Mouse (Mus musculus): ENCODE measurements around the gene Lzts3. TPM values are rescaled to one million over a fixed set of nuclear protein-coding genes. Genes with fewer than 3 reads are reported as not detected.
A peak's percentile ranks its signal among the peaks of the same experiment; 100 is the strongest.

Lzts3 gene
- polyA plus RNA-seq (2015; fragmentation: Nextera tagmentation; extraction: Ambion mirVana), result 3.9 and 4.7 TPM in 2 replicates

DNA sequence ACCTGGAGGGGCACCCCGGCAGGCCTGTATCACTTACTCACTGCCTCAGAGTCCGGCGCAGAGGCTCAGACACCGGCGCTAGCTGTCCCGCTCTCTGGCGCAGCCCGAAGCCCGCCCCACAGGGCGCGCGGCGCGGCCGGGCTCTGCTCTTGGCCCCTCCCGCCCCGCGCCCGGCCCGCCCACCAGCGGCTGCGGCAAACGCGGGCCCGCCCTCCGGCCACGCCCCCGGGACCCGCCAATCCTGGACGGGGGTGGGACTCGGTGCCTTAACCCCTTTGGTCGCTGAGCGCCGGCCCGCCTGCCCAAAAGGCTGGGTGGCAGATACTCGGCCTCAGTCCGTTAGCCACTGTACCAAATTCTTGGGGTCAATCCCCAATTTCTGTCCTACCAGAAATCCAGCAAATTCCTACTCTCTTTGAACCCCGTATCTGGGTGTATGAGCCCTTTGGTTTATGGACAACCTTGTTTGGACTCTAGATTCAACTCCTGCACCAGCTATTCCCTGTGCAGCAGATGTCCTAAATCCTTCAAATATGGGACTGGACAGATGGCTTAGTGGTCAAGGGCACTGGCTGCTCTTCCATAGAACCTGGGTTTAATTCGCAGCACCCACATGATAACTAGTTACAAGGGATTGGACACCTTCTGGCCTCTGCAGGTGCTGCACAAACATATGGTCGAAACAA lies at the start of gene Lzts3:
Gene Lzts3 (minus strand): TSS at position 120 of the 686 bp plus-strand sequence.
- ATAC-seq (ENCODE audit: low FRiP score, low read depth), result peak; percentile 96
- peaks cover 16% of the 10 kb centered on the region for H3K4me1 ChIP-seq
- H3K9ac ChIP-seq, result peak within 1 kb of the TSS; percentile 75
- no peaks in the 10 kb centered on the region for H3K36me3 ChIP-seq
- WGBS, result 3% methylated on average over 38 of the region's 40 CpGs
- 0 out of 2 replicates have a peak within 1 kb of the TSS, but pooled peaks have one; percentile 22 for H3K27ac ChIP-seq
- H3K9me3 ChIP-seq, result no peaks in the 10 kb centered on the region
- H3K4me3 ChIP-seq, result peak within 1 kb of the TSS; percentile 67
- peak within 1 kb of the TSS; percentile 94 for H3K4me2 ChIP-seq (replicated peaks)
- peaks cover 36% of the 10 kb centered on the region for H3K27me3 ChIP-seq

DNA sequence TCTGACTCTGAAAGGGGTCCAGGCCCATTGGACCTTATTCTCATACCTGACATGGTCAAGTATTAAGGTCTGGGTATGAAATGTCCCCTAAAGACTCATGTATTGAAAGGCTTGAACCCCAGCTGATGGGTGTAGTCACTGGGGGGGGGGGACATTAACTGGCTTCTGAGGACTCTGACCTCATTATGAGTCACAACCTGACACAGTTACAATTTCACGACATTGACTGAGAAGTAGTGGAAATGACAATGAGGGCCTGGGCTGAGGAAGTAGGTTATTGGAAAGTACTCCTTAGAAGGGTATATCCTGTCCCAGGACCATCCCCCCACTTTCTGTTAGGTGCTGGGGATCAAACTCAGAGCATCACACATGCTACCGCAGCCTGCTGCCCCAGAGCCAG lies 46.4 kb upstream of the Lzts3 start:
- Histone ChIP-seq H3K36me3 (peaks cover 22% of the 10 kb centered on the region), H3K4me1 (no peaks in the 10 kb centered on the region), H3K4me3 (no peak overlapping the region), H3K9me3 (no peaks in the 10 kb centered on the region), H3K27ac (no peak overlapping the region), H3K9ac (no peak overlapping the region), H3K4me2 (replicated peaks) (no peak overlapping the region), H3K27me3 (no peaks in the 10 kb centered on the region)
- 81% methylated on average over 2 of the region's 2 CpGs for WGBS
- no peak for ATAC-seq (ENCODE audit: low FRiP score, low read depth)

DNA sequence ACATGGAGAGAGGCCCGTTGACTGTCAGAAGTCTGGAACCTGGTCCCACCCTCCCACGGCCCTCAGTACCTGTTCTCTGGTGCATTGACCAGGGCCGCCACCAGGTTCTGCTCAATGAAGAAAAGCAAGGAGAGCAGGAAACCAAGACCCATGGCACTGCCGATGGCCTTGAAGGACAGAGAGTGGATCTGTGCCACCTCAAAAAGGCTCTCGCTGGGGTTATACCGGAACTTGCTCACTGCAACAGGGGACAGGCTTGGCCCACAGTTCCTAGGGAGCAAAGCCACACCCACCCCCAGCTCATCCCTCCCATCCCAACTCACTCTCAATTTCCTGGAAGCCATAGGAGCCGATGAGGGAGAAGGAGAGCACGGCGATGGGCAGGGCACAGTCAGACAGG lies 42.8 kb upstream of the Lzts3 start:
- H3K27me3 ChIP-seq, result no peaks in the 10 kb centered on the region
- H3K36me3 ChIP-seq, result peaks cover 55% of the 10 kb centered on the region
- 90% methylated on average over 9 of the region's 9 CpGs for WGBS

DNA sequence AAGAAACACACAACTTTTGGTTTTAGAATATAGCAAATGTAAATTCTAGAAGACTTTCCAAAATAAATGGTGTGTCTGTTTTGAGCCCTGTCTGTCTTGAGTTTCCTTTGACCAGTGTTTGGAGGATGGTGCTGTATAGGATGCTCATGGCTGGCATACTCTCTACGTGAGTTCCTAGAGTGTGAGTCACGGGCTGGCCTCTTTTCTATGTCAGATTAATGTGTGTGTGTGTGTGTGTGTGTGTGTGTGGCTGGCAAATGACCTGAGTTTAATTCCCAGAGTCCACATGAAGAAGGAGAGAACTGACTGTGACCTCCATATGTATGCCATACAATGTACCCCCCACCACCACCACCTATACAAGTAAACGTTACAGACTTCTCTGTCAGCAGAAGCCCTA lies 38.9 kb upstream of the Lzts3 start:
- WGBS, result 86% methylated on average over 3 of the region's 3 CpGs
- Histone ChIP-seq H3K9ac (no peak overlapping the region), H3K4me3 (no peak overlapping the region), H3K36me3 (peaks cover 94% of the 10 kb centered on the region), H3K27me3 (no peaks in the 10 kb centered on the region), H3K4me2 (replicated peaks) (no peak overlapping the region), H3K4me1 (no peaks in the 10 kb centered on the region), H3K9me3 (no peaks in the 10 kb centered on the region), H3K27ac (no peak overlapping the region)
- no peak for ATAC-seq (ENCODE audit: low FRiP score, low read depth)

More for the DNA sequence above, 42.8 kb upstream of the Lzts3 start:
- H3K4me3 ChIP-seq, result no peak overlapping the region
- no peaks in the 10 kb centered on the region for H3K4me1 ChIP-seq
- H3K4me2 ChIP-seq (replicated peaks), result no peak overlapping the region
- H3K9ac ChIP-seq, result no peak overlapping the region
- H3K27ac ChIP-seq, result no peak overlapping the region
- no peaks in the 10 kb centered on the region for H3K9me3 ChIP-seq
- ATAC-seq (ENCODE audit: low FRiP score, low read depth), result no peak

DNA sequence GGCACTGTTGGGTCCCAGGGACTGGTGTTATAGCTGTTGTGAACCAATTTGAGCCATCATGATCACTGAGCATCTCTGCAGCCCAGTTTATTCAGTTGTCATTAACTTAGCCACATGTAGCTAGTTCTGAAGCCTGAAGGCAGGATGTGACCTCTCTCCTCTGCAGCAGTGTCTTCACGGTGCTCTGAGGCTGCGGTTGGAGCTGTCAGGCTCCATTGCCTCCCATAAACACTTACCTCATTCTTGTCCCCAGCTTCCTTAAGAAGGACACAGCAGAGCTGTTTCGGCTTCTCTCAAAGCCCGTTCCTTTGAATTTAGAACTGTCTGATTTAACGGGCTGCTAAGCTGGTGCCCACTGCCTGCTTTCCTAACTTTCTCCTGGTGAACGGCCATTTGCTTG lies 37.3 kb upstream of the Lzts3 start:
- Histone ChIP-seq H3K27me3 (no peaks in the 10 kb centered on the region), H3K4me1 (no peaks in the 10 kb centered on the region), H3K9ac (no peak overlapping the region), H3K9me3 (no peaks in the 10 kb centered on the region), H3K4me3 (no peak overlapping the region), H3K4me2 (replicated peaks) (no peak overlapping the region), H3K27ac (no peak overlapping the region), H3K36me3 (peaks cover 96% of the 10 kb centered on the region)
- ATAC-seq (ENCODE audit: low FRiP score, low read depth), result no peak
- WGBS, result 92% methylated on average over 6 of the region's 6 CpGs

DNA sequence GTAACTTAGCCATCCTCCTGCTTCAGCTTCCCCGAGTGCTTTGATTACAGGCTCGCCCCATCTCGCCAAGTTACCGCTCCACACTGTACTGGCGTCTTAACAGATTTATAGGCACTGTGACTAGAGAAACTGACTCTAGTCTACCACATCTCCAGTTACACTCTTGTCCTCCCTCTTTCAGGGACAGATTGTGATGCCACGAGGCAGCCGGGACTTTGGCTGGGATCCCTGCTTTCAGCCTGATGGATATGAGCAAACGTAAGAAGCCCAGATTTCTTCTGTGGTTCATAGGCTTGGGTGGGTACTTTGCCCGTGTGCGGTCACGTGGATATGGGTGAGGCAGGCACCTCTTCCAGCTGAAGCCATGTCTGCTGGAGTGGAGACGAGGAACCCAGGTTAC lies 36.6 kb upstream of the Lzts3 start:
- H3K9ac ChIP-seq, result no peak overlapping the region
- no peak for ATAC-seq (ENCODE audit: low FRiP score, low read depth)
- WGBS, result 94% methylated on average over 12 of the region's 12 CpGs
- H3K27me3 ChIP-seq, result no peaks in the 10 kb centered on the region
- no peaks in the 10 kb centered on the region for H3K4me1 ChIP-seq
- no peak overlapping the region for H3K4me2 ChIP-seq (replicated peaks)
- no peak overlapping the region for H3K4me3 ChIP-seq
- no peaks in the 10 kb centered on the region for H3K9me3 ChIP-seq
- H3K36me3 ChIP-seq, result peaks cover 95% of the 10 kb centered on the region
- no peak overlapping the region for H3K27ac ChIP-seq

DNA sequence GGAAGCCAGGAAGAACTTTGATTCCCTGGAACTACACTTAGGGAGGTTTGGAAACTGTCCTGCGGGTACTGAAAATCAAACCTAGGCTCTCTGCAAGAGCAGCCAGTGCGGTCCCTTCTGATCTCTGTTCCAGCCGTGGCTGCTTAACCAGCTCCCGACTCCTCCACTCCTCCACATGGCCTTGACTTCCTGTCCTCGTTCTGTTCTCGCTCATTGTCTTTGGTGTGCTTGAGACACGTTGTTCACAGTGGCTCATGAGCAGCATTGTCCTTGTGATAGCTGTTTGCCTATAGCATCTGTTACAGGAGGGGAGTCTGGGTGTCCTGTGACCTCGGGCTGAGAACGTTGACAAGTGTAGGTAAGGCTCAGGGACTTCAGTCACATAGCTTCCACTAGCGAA lies 34.6 kb upstream of the Lzts3 start:
- 84% methylated on average over 10 of the region's 10 CpGs for WGBS
- no peaks in the 10 kb centered on the region for H3K27me3 ChIP-seq
- H3K4me3 ChIP-seq, result no peak overlapping the region
- H3K4me2 ChIP-seq (replicated peaks), result no peak overlapping the region
- H3K4me1 ChIP-seq, result no peaks in the 10 kb centered on the region
- no peak for ATAC-seq (ENCODE audit: low FRiP score, low read depth)
- H3K9ac ChIP-seq, result no peak overlapping the region
- no peak overlapping the region for H3K27ac ChIP-seq
- peaks cover 94% of the 10 kb centered on the region for H3K36me3 ChIP-seq
- H3K9me3 ChIP-seq, result no peaks in the 10 kb centered on the region

DNA sequence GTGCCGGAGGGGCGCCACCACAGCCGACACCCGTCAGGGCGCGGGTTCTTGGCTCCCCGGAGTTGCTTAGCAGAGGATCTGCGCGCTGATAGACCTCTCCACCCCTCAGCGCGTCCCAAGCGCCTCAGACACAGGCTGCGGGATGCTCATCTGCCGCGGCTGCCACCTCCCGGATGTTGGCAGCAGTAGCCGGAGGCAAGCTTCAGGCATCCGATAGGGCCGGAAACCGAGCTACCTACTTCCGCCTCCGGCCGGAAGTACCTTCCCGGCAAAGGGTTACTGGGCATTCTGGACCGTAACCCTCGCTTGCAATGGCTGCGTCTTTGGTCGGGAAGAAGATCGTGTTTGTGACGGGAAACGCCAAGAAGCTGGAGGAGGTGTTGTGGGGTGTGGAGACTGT lies 25.0 kb upstream of the Lzts3 start, which contains the start of gene Itpa:
Gene Itpa (plus strand): TSS at position 52 of the 400 bp plus-strand sequence.
- Histone ChIP-seq H3K27me3 (no peaks in the 10 kb centered on the region), H3K9me3 (no peaks in the 10 kb centered on the region), H3K4me1 (peaks cover 30% of the 10 kb centered on the region), H3K27ac (peak within 1 kb of the TSS; percentile 80), H3K36me3 (peaks cover 24% of the 10 kb centered on the region), H3K4me3 (peak within 1 kb of the TSS; percentile 73), H3K4me2 (replicated peaks) (peak within 1 kb of the TSS; percentile 88), H3K9ac (peak within 1 kb of the TSS; percentile 82)
- peak; percentile 55 for ATAC-seq (ENCODE audit: low FRiP score, low read depth)
- WGBS, result under 1% methylated on average over 31 of the region's 31 CpGs

DNA sequence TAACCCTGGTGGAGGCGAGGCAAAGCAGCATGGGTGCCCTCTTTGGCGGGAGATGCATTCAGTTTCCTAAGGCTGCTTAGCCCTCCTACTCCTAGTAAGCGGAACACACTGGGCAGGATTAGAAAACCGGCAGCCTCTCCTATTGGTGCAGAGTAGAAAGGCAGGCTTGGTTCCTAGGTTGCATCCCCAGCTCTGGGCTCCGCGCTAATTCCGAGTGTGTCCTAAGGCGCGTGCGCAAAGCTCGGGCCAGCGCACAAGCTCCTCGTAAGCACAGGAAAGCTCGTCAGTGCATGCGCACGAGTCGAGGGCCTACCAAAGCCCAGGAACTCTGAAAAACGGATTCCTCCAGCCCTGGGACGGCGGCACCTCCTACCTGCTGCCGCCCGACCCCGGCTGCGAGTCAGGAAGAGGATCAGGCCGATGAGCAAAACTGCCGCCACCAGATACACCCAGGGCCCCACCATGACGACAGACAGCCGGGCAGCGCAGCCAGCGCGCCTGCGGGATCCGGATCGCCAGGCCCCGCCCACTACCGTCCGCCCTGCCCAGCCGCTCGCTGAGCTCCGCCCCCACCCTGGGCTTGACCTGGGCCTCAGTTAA lies 21.6 kb upstream of the Lzts3 start, which contains the start of gene Ddrgk1:
Gene Ddrgk1 (minus strand): TSS at position 558 of the 600 bp plus-strand sequence.
- peak within 1 kb of the TSS; percentile 50 for H3K4me3 ChIP-seq
- H3K4me2 ChIP-seq (replicated peaks), result peak within 1 kb of the TSS; percentile 77
- peak; percentile 97 for ATAC-seq (ENCODE audit: low FRiP score, low read depth)
- H3K9ac ChIP-seq, result peak within 1 kb of the TSS; percentile 75
- H3K36me3 ChIP-seq, result peaks cover 36% of the 10 kb centered on the region
- H3K27ac ChIP-seq, result peak within 1 kb of the TSS; percentile 92
- H3K4me1 ChIP-seq, result peaks cover 27% of the 10 kb centered on the region
- no peaks in the 10 kb centered on the region for H3K9me3 ChIP-seq
- WGBS, result under 1% methylated on average over 40 of the region's 40 CpGs
- no peaks in the 10 kb centered on the region for H3K27me3 ChIP-seq

DNA sequence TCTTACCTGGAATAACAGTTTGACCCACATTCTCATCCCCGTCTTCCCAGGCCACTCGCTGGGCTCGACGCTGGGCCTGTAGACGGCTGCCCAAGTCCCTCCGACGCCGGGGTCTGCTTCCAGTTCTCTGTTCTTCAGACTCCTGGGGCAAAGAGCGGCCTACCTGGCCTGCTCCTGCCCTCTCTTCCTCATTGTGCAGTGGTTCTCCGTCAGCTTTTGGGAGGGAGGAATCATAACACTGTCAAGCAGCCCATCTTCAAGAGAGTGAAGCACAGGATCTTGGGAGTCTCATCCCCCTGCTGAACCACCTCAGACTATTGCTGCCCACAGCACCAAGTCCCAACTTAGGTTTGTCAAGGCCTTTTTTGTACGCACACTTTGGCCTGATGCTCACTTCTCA lies 20.7 kb upstream of the Lzts3 start:
- WGBS, result 95% methylated on average over 11 of the region's 11 CpGs
- Histone ChIP-seq H3K4me1 (peaks cover 21% of the 10 kb centered on the region), H3K9ac (peak overlapping the region; percentile 75), H3K27me3 (no peaks in the 10 kb centered on the region), H3K9me3 (no peaks in the 10 kb centered on the region), H3K27ac (no peak overlapping the region), H3K4me2 (replicated peaks) (peak overlapping the region; percentile 77), H3K4me3 (peak overlapping the region; percentile 50), H3K36me3 (peaks cover 45% of the 10 kb centered on the region)
- no peak for ATAC-seq (ENCODE audit: low FRiP score, low read depth)

DNA sequence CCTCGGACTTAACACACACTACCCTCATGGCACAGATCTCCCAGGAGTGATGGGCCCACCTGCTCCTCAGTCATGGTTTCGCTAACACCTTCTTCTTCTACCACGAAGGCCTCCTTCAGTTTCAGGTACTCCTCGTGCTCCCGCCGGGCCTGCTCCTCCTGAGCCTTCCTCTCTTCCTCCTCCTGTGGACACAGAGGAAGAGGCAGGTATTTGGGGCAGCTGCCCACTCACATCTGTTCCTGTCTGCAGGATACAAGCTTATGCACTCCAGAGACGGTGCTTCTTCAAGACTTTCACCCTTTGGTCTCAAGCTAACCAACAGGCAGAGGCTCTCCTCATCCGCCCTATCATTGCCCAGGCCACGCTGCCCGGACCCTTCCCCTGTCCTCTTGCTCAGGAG lies 15.9 kb upstream of the Lzts3 start:
- ATAC-seq (ENCODE audit: low FRiP score, low read depth), result no peak

DNA sequence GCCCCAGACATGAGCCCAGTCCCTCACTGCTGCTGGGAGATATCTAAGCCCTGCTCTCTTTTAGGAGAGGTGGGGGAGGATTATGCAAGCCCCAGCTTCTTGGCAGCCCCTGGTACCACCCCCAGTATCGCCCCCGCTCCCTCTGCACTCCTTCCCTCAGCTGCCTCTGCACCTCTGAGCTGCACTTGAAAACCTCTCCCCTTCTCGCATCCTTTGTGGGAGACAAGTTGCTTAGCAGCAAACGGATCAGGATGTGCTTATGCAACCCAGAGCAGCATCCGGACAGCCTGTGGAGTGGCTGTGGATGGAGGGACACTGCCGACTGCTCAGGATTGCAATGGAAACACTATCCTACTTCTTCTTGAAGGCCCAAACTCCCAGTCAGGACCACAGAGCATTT lies 14.9 kb upstream of the Lzts3 start:
- no peaks in the 10 kb centered on the region; the same call in 1 of the 2 replicates for H3K4me1 ChIP-seq

More for the DNA sequence above, 15.9 kb upstream of the Lzts3 start:
- no peak overlapping the region for H3K4me2 ChIP-seq (replicated peaks)
- peaks cover 93% of the 10 kb centered on the region for H3K36me3 ChIP-seq
- H3K27ac ChIP-seq, result no peak overlapping the region
- no peak overlapping the region for H3K4me3 ChIP-seq
- H3K9ac ChIP-seq, result no peak overlapping the region
- 94% methylated on average over 10 of the region's 10 CpGs for WGBS
- peaks cover 9% of the 10 kb centered on the region for H3K4me1 ChIP-seq
- H3K27me3 ChIP-seq, result no peaks in the 10 kb centered on the region
- no peaks in the 10 kb centered on the region for H3K9me3 ChIP-seq

More for the DNA sequence above, 14.9 kb upstream of the Lzts3 start:
- peaks cover 98% of the 10 kb centered on the region for H3K36me3 ChIP-seq
- H3K9ac ChIP-seq, result no peak overlapping the region
- no peak overlapping the region for H3K4me3 ChIP-seq
- WGBS, result 88% methylated on average over 6 of the region's 6 CpGs
- no peak for ATAC-seq (ENCODE audit: low FRiP score, low read depth)
- H3K9me3 ChIP-seq, result no peaks in the 10 kb centered on the region
- H3K27ac ChIP-seq, result no peak overlapping the region
- no peaks in the 10 kb centered on the region for H3K27me3 ChIP-seq
- H3K4me2 ChIP-seq (replicated peaks), result no peak overlapping the region

Measured in limb, embryonic 13.5 days (tissue).